Mouse (Mus musculus) heart, adult 2 months (tissue): ENCODE data around the gene Pakap.

Experiments
- CTCF ChIP-seq: fragments of 200-600 bp; IDR thresholded peaks from 2 replicates; pipeline ENCODE4 v1.8.1; 2022; ENCODE audit warnings: antibody characterized with exemption, mild to moderate bottlenecking, moderate library complexity
- EP300 ChIP-seq: fragments of 200-500 bp; IDR thresholded peaks from 2 replicates; pipeline ENCODE4 v1.6.1; 2011; ENCODE audit warnings: low read depth, low read length, control low read depth; ENCODE audit not compliant: insufficient read depth
- POLR2A ChIP-seq: fragments of 200-500 bp; IDR thresholded peaks from 2 replicates; pipeline ENCODE4 v1.6.1; 2011; ENCODE audit warnings: mild to moderate bottlenecking, low read depth, low read length, control low read depth; ENCODE audit not compliant: insufficient read depth

GRCm38 (mm10) chr4:57841911-57842310 lies 273.9 kb downstream of the Pakap start:
- peak; percentile 37; the same call in 1 of the 2 replicates for TF ChIP-seq EP300
- no peak for TF ChIP-seq CTCF
- TF ChIP-seq POLR2A = no peak
